Mouse (Mus musculus) hindbrain, embryonic 12.5 days (tissue): ENCODE measurements around the gene Rab5c. TPM values are rescaled to one million over a fixed set of nuclear protein-coding genes. Genes with fewer than 3 reads are reported as not detected.

Experiments
- ATAC-seq: fragments of 200-750 bp; cut with Nextera tagmentation; 2 replicates; pipeline ENCODE4 v1.8.0; 2017; ENCODE audit warnings: moderate TSS enrichment; ENCODE audit not compliant: low FRiP score
- H3K27ac ChIP-seq: fragments of 300-500 bp; sonication (generic); 2 replicates; pipeline ENCODE4 v1.5.1; 2016; ENCODE audit warnings: mild to moderate bottlenecking
- H3K27me3 ChIP-seq: fragments of 300-500 bp; sonication (generic); 2 replicates; pipeline ENCODE4 v1.6.1; 2016; ENCODE audit warnings: mild to moderate bottlenecking
- H3K36me3 ChIP-seq: fragments of 300-500 bp; sonication (generic); 2 replicates; pipeline ENCODE4 v1.6.1; 2016; ENCODE audit warnings: mild to moderate bottlenecking
- H3K4me1 ChIP-seq: fragments of 300-500 bp; sonication (generic); 2 replicates; pipeline ENCODE4 v1.6.1; 2016
- H3K4me2 ChIP-seq: fragments of 300-500 bp; sonication (generic); replicated peaks from 2 replicates; pipeline ENCODE4 v1.6.1; 2016; ENCODE audit warnings: mild to moderate bottlenecking
- H3K4me3 ChIP-seq: fragments of 300-500 bp; sonication (generic); 2 replicates; pipeline ENCODE4 v1.5.1; 2016; ENCODE audit warnings: mild to moderate bottlenecking
- H3K9ac ChIP-seq: fragments of 300-500 bp; sonication (generic); 2 replicates; pipeline ENCODE4 v1.6.1; 2016; ENCODE audit warnings: mild to moderate bottlenecking, moderate library complexity
- H3K9me3 ChIP-seq: fragments of 300-500 bp; sonication (generic); replicated peaks from 2 replicates; pipeline ENCODE4 v1.6.1; 2016; ENCODE audit warnings: mild to moderate bottlenecking
- WGBS: fragments of 180-500 bp; shearing (Covaris S2); methylation state at CpG from one replicate; pipeline ENCODE4 v1.1.7; 2016; 5-methylcytosine and 5-hydroxymethylcytosine counted together
- polyA plus RNA-seq: library from polyadenylated mRNA; unstranded; fragments of >200 nt; fragmentation: Nextera tagmentation; extraction: Ambion mirVana; gene quantifications from 2 replicates; pipeline ENCODE4 v1.2.1, GENCODE M21; 2016

Rab5c gene
- polyA plus RNA-seq, 1 experiment from 2014 or later = 19.9 TPM

- Histone ChIP-seq H3K9ac (no peak overlapping the region), H3K27me3 (peaks cover 15% of the 10 kb centered on the region), H3K4me3 (no peak overlapping the region), H3K4me1 (peaks cover 9% of the 10 kb centered on the region), H3K4me2 (no peak overlapping the region), H3K36me3 (no peaks in the 10 kb centered on the region), H3K9me3 (no peaks in the 10 kb centered on the region), H3K27ac (no peak overlapping the region)
- ATAC-seq = no peak
- 80% methylated on average over 9 of the region's 9 CpGs for WGBS
Measured at GRCm38 (mm10) chr11:100766726-100767125, 28.7 kb upstream of the Rab5c start.

GRCm38 (mm10) chr11:100762831-100763230 is 24.8 kb upstream of the Rab5c start, which contains the start of gene Hcrt:
Gene Hcrt, minus strand, starts transcription at chr11:100762931.
- H3K9me3 ChIP-seq = no peaks in the 10 kb centered on the region
- peak within 1 kb of the TSS; percentile 8; the same call in 1 of the 2 replicates for H3K9ac ChIP-seq
- H3K4me2 ChIP-seq = peak within 1 kb of the TSS; percentile 56
- peak within 1 kb of the TSS; percentile 35 for H3K4me3 ChIP-seq
- H3K27me3 ChIP-seq = peaks cover 35% of the 10 kb centered on the region
- H3K27ac ChIP-seq = no peak within 1 kb of the TSS
- peaks cover 17% of the 10 kb centered on the region for H3K4me1 ChIP-seq
- 90% methylated on average over 7 of the region's 7 CpGs for WGBS
- H3K36me3 ChIP-seq = no peaks in the 10 kb centered on the region
- ATAC-seq = no peak

GRCm38 (mm10) chr11:100761547-100762045 is 23.6 kb upstream of the Rab5c start:
- Histone ChIP-seq H3K9ac (peak overlapping the region; percentile 8; the same call in 1 of the 2 replicates), H3K27ac (no peak overlapping the region), H3K9me3 (no peaks in the 10 kb centered on the region), H3K4me3 (peak overlapping the region; percentile 35), H3K4me2 (peak overlapping the region; percentile 56), H3K36me3 (no peaks in the 10 kb centered on the region), H3K4me1 (peaks cover 17% of the 10 kb centered on the region), H3K27me3 (peaks cover 35% of the 10 kb centered on the region)
- under 1% methylated on average over 27 of the region's 27 CpGs for WGBS
- ATAC-seq = peak; percentile 62

GRCm38 (mm10) chr11:100759611-100760233 is 21.7 kb upstream of the Rab5c start, which contains the start of gene Kcnh4:
Gene Kcnh4, minus strand, starts transcription at chr11:100759942.
- Histone ChIP-seq H3K4me3 (peak within 1 kb of the TSS; percentile 41), H3K27me3 (peaks cover 37% of the 10 kb centered on the region), H3K9ac (peak within 1 kb of the TSS; percentile 54), H3K4me1 (peaks cover 17% of the 10 kb centered on the region), H3K9me3 (no peaks in the 10 kb centered on the region), H3K36me3 (peaks cover 10% of the 10 kb centered on the region; the same call in 1 of the 2 replicates), H3K4me2 (peak within 1 kb of the TSS; percentile 78), H3K27ac (peak within 1 kb of the TSS; percentile 24)
- ATAC-seq = peak; percentile 38
- WGBS = under 1% methylated on average over 50 of the region's 51 CpGs

GRCm38 (mm10) chr11:100758707-100759610 is 20.9 kb upstream of the Rab5c start:
- H3K4me2 ChIP-seq = peak overlapping the region; percentile 78
- under 1% methylated on average over 35 of the region's 35 CpGs for WGBS
- ATAC-seq = peak; percentile 61
- H3K4me3 ChIP-seq = peak overlapping the region; percentile 41
- peaks cover 41% of the 10 kb centered on the region for H3K27me3 ChIP-seq
- H3K9ac ChIP-seq = peak overlapping the region; percentile 54
- H3K4me1 ChIP-seq = peaks cover 17% of the 10 kb centered on the region
- H3K36me3 ChIP-seq = peaks cover 10% of the 10 kb centered on the region; the same call in 1 of the 2 replicates
- peak overlapping the region; percentile 24 for H3K27ac ChIP-seq
- no peaks in the 10 kb centered on the region for H3K9me3 ChIP-seq

- Histone ChIP-seq H3K27me3 (peaks cover 40% of the 10 kb centered on the region), H3K36me3 (peaks cover 10% of the 10 kb centered on the region; the same call in 1 of the 2 replicates), H3K4me1 (peaks cover 17% of the 10 kb centered on the region), H3K9me3 (no peaks in the 10 kb centered on the region), H3K9ac (no peak overlapping the region), H3K4me2 (no peak overlapping the region), H3K4me3 (no peak overlapping the region), H3K27ac (no peak overlapping the region)
- WGBS = 91% methylated on average over 12 of the region's 12 CpGs
- no peak for ATAC-seq
Measured at GRCm38 (mm10) chr11:100757566-100757965, 19.6 kb upstream of the Rab5c start.

GRCm38 (mm10) chr11:100756476-100756875 is 18.5 kb upstream of the Rab5c start:
- Histone ChIP-seq H3K4me3 (no peak overlapping the region), H3K36me3 (peaks cover 10% of the 10 kb centered on the region; the same call in 1 of the 2 replicates), H3K4me2 (no peak overlapping the region), H3K9ac (no peak overlapping the region), H3K27ac (no peak overlapping the region), H3K27me3 (peaks cover 32% of the 10 kb centered on the region), H3K4me1 (peaks cover 17% of the 10 kb centered on the region), H3K9me3 (no peaks in the 10 kb centered on the region)
- ATAC-seq = no peak
- WGBS = 69% methylated on average over 6 of the region's 6 CpGs

- H3K27me3 ChIP-seq = peaks cover 28% of the 10 kb centered on the region
- no peaks in the 10 kb centered on the region for H3K9me3 ChIP-seq
- no peak overlapping the region for H3K27ac ChIP-seq
- H3K4me2 ChIP-seq = no peak overlapping the region
- WGBS = 91% methylated on average over 3 of the region's 3 CpGs
- ATAC-seq = no peak
- no peak overlapping the region for H3K9ac ChIP-seq
- H3K36me3 ChIP-seq = peaks cover 24% of the 10 kb centered on the region
- H3K4me3 ChIP-seq = no peak overlapping the region
- peaks cover 9% of the 10 kb centered on the region for H3K4me1 ChIP-seq
Measured at GRCm38 (mm10) chr11:100754693-100755057, 16.7 kb upstream of the Rab5c start.

GRCm38 (mm10) chr11:100754021-100754692 is 16.1 kb upstream of the Rab5c start:
- Histone ChIP-seq H3K27me3 (peaks cover 28% of the 10 kb centered on the region), H3K9me3 (no peaks in the 10 kb centered on the region), H3K27ac (no peak overlapping the region), H3K9ac (no peak overlapping the region), H3K4me3 (no peak overlapping the region), H3K36me3 (peaks cover 25% of the 10 kb centered on the region), H3K4me2 (no peak overlapping the region), H3K4me1 (peaks cover 6% of the 10 kb centered on the region; the same call in 1 of the 2 replicates)
- WGBS = 87% methylated on average over 11 of the region's 12 CpGs
- ATAC-seq = no peak

- Histone ChIP-seq H3K36me3 (peaks cover 28% of the 10 kb centered on the region), H3K27ac (no peak overlapping the region), H3K9me3 (no peaks in the 10 kb centered on the region), H3K4me2 (no peak overlapping the region), H3K4me1 (no peaks in the 10 kb centered on the region), H3K9ac (no peak overlapping the region), H3K27me3 (peaks cover 36% of the 10 kb centered on the region), H3K4me3 (no peak overlapping the region)
- ATAC-seq = no peak
- 37% methylated on average over 10 of the region's 10 CpGs for WGBS
Measured at GRCm38 (mm10) chr11:100752294-100752693, 14.3 kb upstream of the Rab5c start.

- WGBS = 94% methylated on average over 16 of the region's 16 CpGs
- no peak overlapping the region for H3K27ac ChIP-seq
- no peaks in the 10 kb centered on the region for H3K4me1 ChIP-seq
- H3K36me3 ChIP-seq = peaks cover 23% of the 10 kb centered on the region
- ATAC-seq = no peak
- no peak overlapping the region for H3K9ac ChIP-seq
- peaks cover 34% of the 10 kb centered on the region for H3K27me3 ChIP-seq
- no peak overlapping the region for H3K4me2 ChIP-seq
- H3K9me3 ChIP-seq = no peaks in the 10 kb centered on the region
- no peak overlapping the region for H3K4me3 ChIP-seq
Measured at GRCm38 (mm10) chr11:100750127-100750526, 12.1 kb upstream of the Rab5c start.

- H3K4me1 ChIP-seq = no peaks in the 10 kb centered on the region
- H3K27me3 ChIP-seq = peaks cover 33% of the 10 kb centered on the region
- no peak overlapping the region for H3K4me2 ChIP-seq
- no peak overlapping the region for H3K9ac ChIP-seq
- peaks cover 19% of the 10 kb centered on the region for H3K36me3 ChIP-seq
- no peak overlapping the region for H3K4me3 ChIP-seq
- no peaks in the 10 kb centered on the region for H3K9me3 ChIP-seq
- 49% methylated on average over 25 of the region's 25 CpGs for WGBS
- no peak overlapping the region for H3K27ac ChIP-seq
- ATAC-seq = no peak
Measured at GRCm38 (mm10) chr11:100749469-100749868, 11.5 kb upstream of the Rab5c start.
